Mouse (Mus musculus) brain, embryonic 14.5 days (tissue): ENCODE results near the gene Crb1.

Experiments
- CTCF ChIP-seq: fragments of 200-500 bp; IDR thresholded peaks from 2 replicates; pipeline ENCODE4 v1.5.1; 2012; ENCODE audit warnings: inconsistent platforms, mild to moderate bottlenecking, moderate library complexity, borderline replicate concordance; ENCODE audit not compliant: insufficient read depth, insufficient read length; ENCODE audit errors: extremely low read depth
- POLR2A ChIP-seq: fragments of 200-500 bp; IDR thresholded peaks from 2 replicates; pipeline ENCODE4 v1.6.1; 2012; ENCODE audit warnings: mild to moderate bottlenecking, inconsistent platforms, borderline replicate concordance; ENCODE audit not compliant: poor library complexity, insufficient read depth, insufficient read length, severe bottlenecking; ENCODE audit errors: extremely low read depth

DNA sequence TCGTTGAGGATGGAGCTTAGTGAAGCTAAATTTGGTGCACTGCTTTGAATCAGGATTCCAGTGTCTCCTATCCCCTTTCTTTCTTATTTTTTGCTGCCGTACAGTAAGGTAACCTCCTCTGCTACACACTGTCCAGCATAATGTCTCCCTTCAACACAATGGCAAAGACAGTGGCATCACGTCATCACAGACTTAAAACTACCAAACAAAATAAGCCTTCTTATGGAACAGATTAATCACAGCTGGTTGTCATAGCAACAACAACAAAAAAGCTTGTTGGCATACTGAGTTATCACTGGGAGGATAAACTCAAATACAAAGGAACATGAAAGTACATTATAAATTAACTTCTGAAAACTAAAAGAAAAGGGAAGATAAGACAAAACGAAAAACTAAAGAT is 68.0 kb downstream of the Crb1 start:
- no peak for TF ChIP-seq CTCF
- no peak for TF ChIP-seq POLR2A
